Mouse (Mus musculus) neural tube, embryonic 13.5 days (tissue): ENCODE results near the gene Gm45140. TPM values are rescaled to one million over a fixed set of nuclear protein-coding genes. Genes with fewer than 3 reads are reported as not detected.

ENCODE experiments used
- ATAC-seq: fragments of 200-750 bp; cut with Nextera tagmentation; 2 replicates; pipeline ENCODE4 v1.8.0; 2017; ENCODE audit warnings: low read depth, mild to moderate bottlenecking, moderate TSS enrichment, moderate library complexity
- H3K27ac ChIP-seq: fragments of 300-500 bp; sonication (generic); replicated peaks from 2 replicates; pipeline ENCODE4 v1.5.1; 2015; ENCODE audit warnings: moderate library complexity, mild to moderate bottlenecking, inconsistent platforms
- H3K27me3 ChIP-seq: fragments of 300-500 bp; sonication (generic); 2 replicates; pipeline ENCODE4 v1.6.1; 2015; ENCODE audit warnings: mild to moderate bottlenecking, inconsistent platforms
- H3K36me3 ChIP-seq: fragments of 300-500 bp; sonication (generic); 2 replicates; pipeline ENCODE4 v1.6.1; 2015; ENCODE audit warnings: mild to moderate bottlenecking, inconsistent platforms
- H3K4me1 ChIP-seq: fragments of 300-500 bp; sonication (generic); replicated peaks from 2 replicates; pipeline ENCODE4 v1.6.1; 2015; ENCODE audit warnings: inconsistent platforms
- H3K4me2 ChIP-seq: fragments of 300-500 bp; sonication (generic); 2 replicates; pipeline ENCODE4 v1.6.1; 2015; ENCODE audit warnings: inconsistent platforms, mild to moderate bottlenecking, moderate library complexity
- H3K4me3 ChIP-seq: fragments of 300-500 bp; sonication (generic); 2 replicates; pipeline ENCODE4 v1.5.1; 2015; ENCODE audit warnings: mild to moderate bottlenecking, inconsistent platforms
- H3K9ac ChIP-seq: fragments of 300-500 bp; sonication (generic); 2 replicates; pipeline ENCODE4 v1.6.1; 2015; ENCODE audit warnings: moderate library complexity, mild to moderate bottlenecking, inconsistent platforms
- H3K9me3 ChIP-seq: fragments of 300-500 bp; sonication (generic); 2 replicates; pipeline ENCODE4 v1.6.1; 2016; ENCODE audit warnings: inconsistent platforms
- WGBS: fragments of 180-500 bp; shearing (Covaris S2); methylation state at CpG from one replicate; pipeline ENCODE4 v1.1.7; 2015; 5-methylcytosine and 5-hydroxymethylcytosine counted together
- polyA plus RNA-seq: library from polyadenylated mRNA; unstranded; fragments of >200 nt; fragmentation: Nextera tagmentation; extraction: Ambion mirVana; gene quantifications from 2 replicates; pipeline ENCODE4 v1.2.1, GENCODE M21; 2015

The Gm45140 gene
- polyA plus RNA-seq, 1 experiment from 2014 or later: 4.5 TPM

DNA sequence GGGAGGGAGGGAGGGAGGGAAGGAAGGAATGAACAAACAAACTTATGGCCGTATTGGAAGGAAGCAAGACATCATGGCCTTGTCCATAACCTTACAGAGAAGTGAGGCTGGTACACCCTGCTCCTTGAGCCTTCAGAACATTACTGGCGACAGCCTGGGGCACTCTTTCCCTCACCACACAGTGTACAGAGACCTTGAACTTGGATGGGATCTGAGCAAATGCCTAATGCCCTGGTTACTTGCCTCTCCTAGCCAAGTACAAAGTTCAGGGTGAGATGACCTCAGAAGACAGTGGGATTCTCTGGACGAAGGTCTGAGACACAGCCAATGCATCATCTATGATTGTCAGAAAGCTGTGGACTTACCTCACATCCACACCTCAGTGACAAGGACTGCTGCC lies 75.7 kb downstream of the Gm45140 start:
- Histone ChIP-seq H3K27ac (no peak overlapping the region), H3K4me3 (no peak overlapping the region), H3K4me2 (no peak overlapping the region), H3K27me3 (no peaks in the 10 kb centered on the region), H3K9ac (no peak overlapping the region), H3K36me3 (peaks cover 7% of the 10 kb centered on the region; the same call in 1 of the 2 replicates), H3K4me1 (no peaks in the 10 kb centered on the region), H3K9me3 (no peaks in the 10 kb centered on the region; the same call in 1 of the 2 replicates)
- ATAC-seq: no peak
- 72% methylated on average over 3 of the region's 3 CpGs for WGBS

DNA sequence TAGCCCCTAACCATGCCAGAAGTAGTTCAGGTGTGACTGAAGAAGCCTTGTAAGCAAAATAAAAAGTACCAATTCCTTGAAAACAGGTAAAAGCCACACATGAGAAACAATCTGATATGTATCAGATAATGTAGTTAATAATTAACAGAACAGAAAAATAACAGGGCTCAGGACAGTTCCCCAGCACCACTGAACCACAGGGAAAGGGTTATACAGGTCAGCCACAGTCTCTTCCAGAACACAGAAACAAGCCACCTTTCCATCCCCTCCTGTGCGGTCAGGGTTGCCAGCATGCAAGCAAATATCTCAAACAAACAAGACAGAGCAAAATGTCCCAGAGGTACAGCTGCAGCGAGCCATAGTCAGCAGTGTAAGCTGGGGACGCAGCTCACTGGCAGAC lies 76.2 kb downstream of the Gm45140 start:
- Histone ChIP-seq H3K4me2 (no peak overlapping the region), H3K4me3 (no peak overlapping the region), H3K27ac (no peak overlapping the region), H3K9ac (no peak overlapping the region), H3K27me3 (no peaks in the 10 kb centered on the region), H3K4me1 (no peaks in the 10 kb centered on the region), H3K9me3 (no peaks in the 10 kb centered on the region; the same call in 1 of the 2 replicates), H3K36me3 (peaks cover 10% of the 10 kb centered on the region; the same call in 1 of the 2 replicates)
- 73% methylated on average over 3 of the region's 3 CpGs for WGBS
- ATAC-seq: no peak

DNA sequence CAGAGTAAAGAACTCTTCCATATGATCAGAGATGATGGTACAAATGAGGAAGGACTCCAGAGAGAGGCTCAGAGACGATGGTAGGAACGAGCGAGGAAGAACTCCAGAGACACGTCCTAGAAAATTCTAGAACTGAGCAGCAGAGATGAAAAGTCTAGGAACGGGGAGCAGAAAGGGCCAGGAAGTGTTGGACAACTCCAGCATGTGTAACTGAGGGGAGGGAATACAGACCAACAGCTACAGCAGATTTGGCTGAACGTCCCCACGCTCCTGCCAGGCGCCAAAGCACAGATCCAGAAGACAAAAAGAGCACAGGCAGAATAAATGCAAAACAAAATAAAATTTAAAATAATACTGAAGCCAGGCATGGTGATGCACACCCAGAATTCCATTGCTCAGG lies 78.7 kb downstream of the Gm45140 start:
- H3K4me2 ChIP-seq: no peak overlapping the region

DNA sequence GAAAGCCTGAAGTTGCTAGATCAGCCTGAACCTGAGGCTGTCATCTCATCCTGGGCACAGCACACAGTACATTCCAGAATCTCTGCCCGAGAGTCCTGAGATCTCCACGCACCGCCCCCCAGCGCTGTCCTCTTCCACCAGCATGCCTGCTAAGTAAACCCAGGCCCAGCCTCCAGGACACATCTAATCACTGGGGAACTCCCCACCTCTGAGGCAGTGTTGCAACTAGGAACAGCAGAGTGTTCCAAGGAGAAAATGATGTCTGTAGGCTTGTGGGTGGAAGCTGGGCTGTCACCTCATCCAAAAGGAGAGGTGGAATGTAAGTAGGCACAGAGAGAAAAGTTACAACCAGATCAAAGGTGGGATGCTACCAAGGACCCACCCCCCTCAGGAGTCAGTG lies 80.4 kb downstream of the Gm45140 start:
- Histone ChIP-seq H3K27me3 (no peaks in the 10 kb centered on the region), H3K4me3 (no peak overlapping the region), H3K9me3 (no peaks in the 10 kb centered on the region), H3K9ac (no peak overlapping the region), H3K27ac (no peak overlapping the region), H3K4me2 (no peak overlapping the region), H3K4me1 (no peaks in the 10 kb centered on the region), H3K36me3 (peaks cover 10% of the 10 kb centered on the region; the same call in 1 of the 2 replicates)
- 90% methylated on average over 4 of the region's 4 CpGs for WGBS
- no peak for ATAC-seq

More for the DNA sequence above, 78.7 kb downstream of the Gm45140 start:
- 89% methylated on average over 8 of the region's 8 CpGs for WGBS
- ATAC-seq: no peak
- no peak overlapping the region for H3K4me3 ChIP-seq
- no peaks in the 10 kb centered on the region for H3K9me3 ChIP-seq
- no peak overlapping the region for H3K27ac ChIP-seq
- H3K9ac ChIP-seq: no peak overlapping the region
- peaks cover 10% of the 10 kb centered on the region; the same call in 1 of the 2 replicates for H3K36me3 ChIP-seq
- H3K27me3 ChIP-seq: no peaks in the 10 kb centered on the region
- H3K4me1 ChIP-seq: no peaks in the 10 kb centered on the region

DNA sequence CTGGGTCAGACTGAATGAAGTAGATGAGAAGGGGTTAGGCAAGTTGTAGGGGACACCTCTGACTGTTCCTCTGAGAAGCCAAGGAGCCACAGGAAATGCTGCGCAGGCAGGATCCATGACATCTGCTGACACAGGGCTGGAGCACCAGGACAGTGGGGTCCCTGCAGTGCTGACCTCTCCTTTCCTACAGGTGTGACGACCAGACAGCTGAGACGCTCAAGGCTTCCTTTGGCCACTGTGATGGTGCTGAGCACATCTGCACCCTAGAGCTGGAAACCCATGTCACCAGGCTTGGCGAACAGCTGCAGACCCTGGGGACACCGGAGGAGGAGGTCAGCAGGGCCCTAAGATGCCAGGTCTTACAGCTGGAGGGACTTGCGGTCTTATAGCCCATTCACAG lies 84.0 kb downstream of the Gm45140 start:
- peaks cover 10% of the 10 kb centered on the region; the same call in 1 of the 2 replicates for H3K36me3 ChIP-seq
- ATAC-seq: no peak
- 94% methylated on average over 6 of the region's 6 CpGs for WGBS

DNA sequence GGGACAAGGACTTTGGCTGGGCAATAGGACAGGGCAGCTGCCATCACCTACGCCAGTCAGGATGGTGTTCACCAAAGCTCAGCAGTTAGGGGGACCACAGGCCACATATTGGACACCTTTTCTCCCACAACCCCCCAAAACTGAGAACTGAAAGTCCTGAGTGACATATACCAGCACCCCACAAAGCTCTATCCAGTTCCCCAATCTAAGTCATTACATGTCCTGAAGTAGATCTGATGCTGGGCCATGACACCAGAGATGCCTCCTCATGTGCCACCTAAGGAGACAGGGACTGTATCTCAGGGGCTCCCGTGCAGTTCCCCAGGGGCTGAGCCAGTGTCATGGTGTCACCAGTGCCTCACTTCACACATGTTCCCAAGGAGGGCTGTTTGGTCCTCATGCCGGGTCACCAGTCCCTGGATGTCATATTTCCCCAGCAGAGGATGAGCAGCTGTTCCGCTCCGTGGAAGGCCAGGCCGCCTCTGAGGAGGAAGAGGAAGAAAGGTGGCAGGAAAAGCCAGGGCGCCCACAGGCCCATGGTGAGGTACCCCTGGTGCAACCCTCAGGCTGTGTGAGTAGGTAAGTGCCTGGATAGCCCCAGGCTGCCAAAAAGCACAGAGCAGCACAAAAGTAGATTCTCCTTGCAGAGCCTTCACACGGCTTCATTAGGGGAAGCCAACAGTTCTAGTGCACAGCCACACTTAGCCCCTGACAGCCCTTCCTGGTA lies 85.2 kb downstream of the Gm45140 start:
- Histone ChIP-seq H3K36me3 (peaks cover 8% of the 10 kb centered on the region; the same call in 1 of the 2 replicates), H3K4me3 (no peak overlapping the region), H3K4me2 (no peak overlapping the region), H3K27me3 (no peaks in the 10 kb centered on the region), H3K9me3 (no peaks in the 10 kb centered on the region), H3K9ac (no peak overlapping the region), H3K4me1 (no peaks in the 10 kb centered on the region), H3K27ac (no peak overlapping the region)
- no peak for ATAC-seq
- 91% methylated on average over 8 of the region's 8 CpGs for WGBS

More for the DNA sequence above, 84.0 kb downstream of the Gm45140 start:
- Histone ChIP-seq H3K4me1 (no peaks in the 10 kb centered on the region), H3K27me3 (no peaks in the 10 kb centered on the region), H3K27ac (no peak overlapping the region), H3K9me3 (no peaks in the 10 kb centered on the region), H3K9ac (no peak overlapping the region), H3K4me2 (no peak overlapping the region), H3K4me3 (no peak overlapping the region)

DNA sequence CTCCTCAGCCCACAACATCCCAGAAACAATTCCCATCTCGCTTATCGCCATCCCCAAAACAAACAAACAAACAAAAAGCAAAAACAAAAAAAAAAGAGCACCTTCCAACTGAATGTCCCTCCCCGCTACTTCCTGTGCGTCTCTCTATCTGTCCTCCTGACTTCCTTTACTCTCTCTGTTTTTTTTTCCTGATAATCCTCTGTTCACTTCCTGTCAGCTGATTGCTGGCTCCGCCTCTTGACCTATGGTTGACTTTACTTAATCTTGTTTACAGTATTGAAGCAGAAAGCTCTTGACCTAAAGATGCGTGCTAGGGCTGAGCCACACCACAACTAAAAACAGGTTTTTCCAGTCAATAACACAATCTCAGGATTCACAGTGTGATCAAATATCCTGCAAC lies 87.1 kb downstream of the Gm45140 start:
- Histone ChIP-seq H3K9ac (no peak overlapping the region), H3K4me2 (no peak overlapping the region), H3K27ac (no peak overlapping the region), H3K36me3 (no peaks in the 10 kb centered on the region), H3K4me1 (no peaks in the 10 kb centered on the region), H3K4me3 (no peak overlapping the region), H3K9me3 (no peaks in the 10 kb centered on the region), H3K27me3 (no peaks in the 10 kb centered on the region)
- 90% methylated on average over 6 of the region's 6 CpGs for WGBS
- no peak for ATAC-seq

DNA sequence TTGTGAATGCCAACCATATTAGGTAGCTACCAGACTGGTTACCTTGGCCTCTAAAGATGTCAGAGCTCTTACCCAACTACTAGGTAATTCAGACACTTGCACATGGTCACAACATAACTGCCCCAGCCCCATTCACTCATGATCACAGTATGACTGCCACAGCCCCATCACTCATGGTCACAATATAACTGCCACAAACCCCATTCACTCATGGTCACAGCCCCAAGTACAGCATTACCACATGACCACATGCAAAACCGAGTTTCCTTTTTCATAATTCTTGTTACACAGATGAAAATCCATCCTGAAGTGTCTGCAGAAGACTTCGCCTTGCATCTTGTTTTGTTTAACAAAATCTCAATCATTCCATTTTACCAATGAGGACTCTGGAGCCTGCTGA lies 87.5 kb downstream of the Gm45140 start:
- Histone ChIP-seq H3K9ac (no peak overlapping the region), H3K4me1 (no peaks in the 10 kb centered on the region), H3K36me3 (no peaks in the 10 kb centered on the region), H3K4me2 (no peak overlapping the region), H3K4me3 (no peak overlapping the region), H3K9me3 (no peaks in the 10 kb centered on the region), H3K27me3 (no peaks in the 10 kb centered on the region), H3K27ac (no peak overlapping the region)
- WGBS: 91% methylated on average over 2 of the region's 2 CpGs
- no peak for ATAC-seq

DNA sequence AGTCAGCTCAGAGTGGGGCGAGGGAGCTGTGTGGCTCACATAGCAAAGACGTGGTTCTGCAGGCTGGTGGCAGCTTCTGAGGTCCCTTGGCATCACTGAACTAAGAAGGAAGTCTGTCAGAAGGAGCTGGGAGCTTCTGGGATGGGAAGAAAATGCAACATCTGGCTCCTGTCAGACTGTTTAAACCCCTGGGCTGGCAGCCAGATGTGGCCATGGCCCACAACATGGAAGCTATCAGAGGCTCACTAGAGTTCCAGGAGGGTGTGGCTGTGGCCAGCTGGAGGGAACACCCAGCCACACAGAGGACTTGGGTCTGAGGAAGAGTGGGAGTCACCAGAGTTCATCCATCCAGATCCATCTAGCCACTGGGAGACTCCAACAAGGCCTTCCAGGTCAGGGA lies 88.7 kb downstream of the Gm45140 start:
- H3K4me1 ChIP-seq: no peaks in the 10 kb centered on the region
- H3K4me3 ChIP-seq: no peak overlapping the region
- no peaks in the 10 kb centered on the region for H3K9me3 ChIP-seq
- ATAC-seq: no peak
- H3K36me3 ChIP-seq: no peaks in the 10 kb centered on the region
- no peaks in the 10 kb centered on the region for H3K27me3 ChIP-seq
- no peak overlapping the region for H3K27ac ChIP-seq
- WGBS: 85% methylated on average over 2 of the region's 2 CpGs
- no peak overlapping the region for H3K9ac ChIP-seq
- no peak overlapping the region for H3K4me2 ChIP-seq

DNA sequence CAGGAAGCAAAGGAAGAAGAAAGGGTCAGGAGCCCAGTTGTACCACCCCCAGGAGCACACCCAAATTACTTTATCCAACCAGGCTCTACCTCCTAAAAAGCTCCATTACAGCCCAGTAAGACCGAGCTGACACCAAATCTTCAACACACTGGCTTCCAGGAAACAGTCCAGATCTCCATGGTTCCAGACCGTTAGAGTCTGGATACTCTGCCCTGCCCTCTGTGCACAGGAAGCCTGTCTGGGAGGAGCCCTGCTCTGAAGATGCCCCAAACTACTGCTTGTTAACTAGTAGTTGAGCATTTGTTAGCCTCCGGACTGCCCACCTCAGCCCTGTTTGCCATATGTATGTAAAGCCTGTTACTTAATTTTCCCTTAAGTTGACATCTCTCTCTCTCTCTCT lies 89.5 kb downstream of the Gm45140 start:
- H3K27me3 ChIP-seq: no peaks in the 10 kb centered on the region
- no peak overlapping the region for H3K9ac ChIP-seq
- H3K4me1 ChIP-seq: no peaks in the 10 kb centered on the region
- no peaks in the 10 kb centered on the region for H3K36me3 ChIP-seq
- H3K9me3 ChIP-seq: no peaks in the 10 kb centered on the region
- no peak overlapping the region for H3K4me2 ChIP-seq
- H3K4me3 ChIP-seq: no peak overlapping the region
- no peak for ATAC-seq
- no peak overlapping the region for H3K27ac ChIP-seq
- 83% methylated on average over 3 of the region's 3 CpGs for WGBS

DNA sequence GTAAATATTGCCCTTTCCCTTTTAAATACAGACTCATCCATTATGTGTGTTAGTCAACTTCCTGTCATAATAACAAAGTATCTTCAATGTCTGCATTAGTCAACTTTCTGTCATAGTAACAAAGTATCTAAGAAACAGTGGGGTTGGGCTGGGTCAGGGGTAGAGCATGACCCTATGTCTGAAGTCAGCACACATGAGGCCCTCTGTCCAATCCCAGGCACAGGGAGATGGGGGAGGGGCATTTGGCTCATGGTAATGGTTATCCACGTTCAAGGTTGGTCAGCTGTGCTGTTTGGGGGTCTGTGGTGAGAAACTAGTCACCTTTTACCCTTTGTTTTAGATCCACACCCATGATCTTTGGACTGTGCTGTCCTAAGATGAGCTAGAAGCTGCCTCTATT lies 90.3 kb downstream of the Gm45140 start:
- H3K4me2 ChIP-seq: no peak overlapping the region

DNA sequence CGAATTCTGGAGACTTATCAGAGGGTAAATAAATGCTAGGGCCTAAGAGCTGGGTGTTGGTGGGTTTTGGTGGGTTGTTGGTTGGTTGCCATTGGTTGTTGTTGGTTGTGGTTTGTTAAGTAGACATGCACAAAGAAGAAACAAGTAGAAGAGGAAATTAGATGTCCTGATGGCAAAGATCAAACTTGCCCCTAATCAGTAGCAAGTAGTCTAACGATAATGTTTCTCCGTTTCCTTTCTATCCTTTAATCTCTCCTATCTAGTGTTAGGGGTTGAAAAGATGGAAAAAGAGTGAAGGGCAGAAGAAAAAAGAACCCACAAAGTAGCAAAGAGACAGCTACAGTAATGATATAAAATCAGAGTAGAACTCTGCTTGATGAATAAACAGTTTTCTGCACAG lies 91.0 kb downstream of the Gm45140 start:
- no peak overlapping the region for H3K4me2 ChIP-seq
- no peaks in the 10 kb centered on the region for H3K4me1 ChIP-seq
- H3K27ac ChIP-seq: no peak overlapping the region
- H3K9me3 ChIP-seq: no peaks in the 10 kb centered on the region
- ATAC-seq: no peak
- no peak overlapping the region for H3K9ac ChIP-seq
- no peaks in the 10 kb centered on the region for H3K36me3 ChIP-seq
- no peak overlapping the region for H3K4me3 ChIP-seq
- WGBS: 93% methylated on average over 3 of the region's 3 CpGs
- H3K27me3 ChIP-seq: no peaks in the 10 kb centered on the region

More for the DNA sequence above, 90.3 kb downstream of the Gm45140 start:
- no peaks in the 10 kb centered on the region for H3K27me3 ChIP-seq
- WGBS: 61% methylated on average over 1 of the region's 1 CpGs
- H3K9me3 ChIP-seq: no peaks in the 10 kb centered on the region
- ATAC-seq: no peak
- no peak overlapping the region for H3K9ac ChIP-seq
- no peaks in the 10 kb centered on the region for H3K36me3 ChIP-seq
- H3K4me3 ChIP-seq: no peak overlapping the region
- H3K27ac ChIP-seq: no peak overlapping the region
- no peaks in the 10 kb centered on the region for H3K4me1 ChIP-seq

DNA sequence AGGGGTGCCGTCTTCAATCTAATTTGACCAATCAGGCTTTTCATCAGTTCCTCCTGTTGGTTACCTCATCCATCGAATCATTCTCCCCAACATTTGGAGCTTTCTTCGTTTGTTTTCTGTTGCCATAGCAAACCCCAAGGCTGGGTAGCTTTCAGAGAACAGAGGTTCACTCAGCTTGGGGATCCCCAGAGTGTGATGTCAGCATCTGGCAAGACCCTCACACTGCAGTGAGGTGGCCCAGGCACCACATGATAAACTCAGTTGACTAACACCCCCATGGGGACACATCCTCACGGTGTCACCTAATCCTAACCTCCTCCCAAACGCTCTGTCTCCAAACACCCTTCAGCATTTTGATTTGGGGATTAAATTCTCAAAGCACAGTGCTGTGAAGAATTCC lies 92.3 kb downstream of the Gm45140 start:
- Histone ChIP-seq H3K9me3 (no peaks in the 10 kb centered on the region), H3K36me3 (no peaks in the 10 kb centered on the region), H3K9ac (no peak overlapping the region), H3K27ac (no peak overlapping the region), H3K4me2 (no peak overlapping the region), H3K27me3 (no peaks in the 10 kb centered on the region), H3K4me3 (no peak overlapping the region), H3K4me1 (peaks cover 4% of the 10 kb centered on the region)
- no peak for ATAC-seq
- WGBS: 85% methylated on average over 5 of the region's 5 CpGs
